Mouse (Mus musculus) erythroblast, adult 5-6 weeks (primary cell): ENCODE results near the gene Kirrel3. TPM values are rescaled to one million over a fixed set of nuclear protein-coding genes. Genes with fewer than 3 reads are reported as not detected.

Experiments
- ATAC-seq: replicated peaks from 2 replicates; pipeline ENCODE4 v1.8.0; 2016; ENCODE audit warnings: moderate number of reproducible peaks, mild to moderate bottlenecking, moderate TSS enrichment, inconsistent platforms; ENCODE audit not compliant: poor library complexity, low FRiP score, severe bottlenecking
- total RNA-seq, 2 experiments: library from RNA; stranded (forward) in 1 of 2; stranded (reverse) in 1 of 2; fragments of 150-400 nt in 1 of 2; fragments of 200-764, 138-1000 nt in 1 of 2; gene quantifications; 2 replicates each; pipeline versions ENCODE4 v1.2.3 to v1.2.4; 2015 to 2017; ENCODE audit warnings: low replicate concordance in 2 of 2

Kirrel3 gene
- total RNA-seq, 2 experiments from 2014 or later = not detected

- no peak for ATAC-seq
Measured at GRCm38 (mm10) chr9:34860934-34861333, 375.2 kb downstream of the Kirrel3 start.

DNA sequence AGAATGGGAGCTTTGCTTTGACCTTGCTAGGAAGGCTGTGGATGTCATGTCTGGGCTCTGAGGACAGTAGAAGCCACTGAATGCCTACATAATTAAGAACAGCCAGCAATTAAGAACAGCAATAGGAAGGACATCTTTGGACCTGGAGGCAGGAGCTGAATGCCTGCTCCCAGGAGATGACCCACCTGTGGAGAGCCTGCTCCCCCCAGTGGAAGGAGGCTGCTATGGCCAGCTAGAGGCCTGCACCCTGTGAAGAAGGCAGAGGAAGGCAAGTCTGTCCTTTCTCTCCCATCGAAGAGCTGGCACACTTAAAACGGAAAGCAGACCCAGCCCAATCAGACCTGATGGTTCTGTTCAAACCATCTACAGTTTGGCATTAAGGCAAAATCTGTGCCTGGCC, 376.1 kb downstream of the Kirrel3 start:
- no peak for ATAC-seq

DNA sequence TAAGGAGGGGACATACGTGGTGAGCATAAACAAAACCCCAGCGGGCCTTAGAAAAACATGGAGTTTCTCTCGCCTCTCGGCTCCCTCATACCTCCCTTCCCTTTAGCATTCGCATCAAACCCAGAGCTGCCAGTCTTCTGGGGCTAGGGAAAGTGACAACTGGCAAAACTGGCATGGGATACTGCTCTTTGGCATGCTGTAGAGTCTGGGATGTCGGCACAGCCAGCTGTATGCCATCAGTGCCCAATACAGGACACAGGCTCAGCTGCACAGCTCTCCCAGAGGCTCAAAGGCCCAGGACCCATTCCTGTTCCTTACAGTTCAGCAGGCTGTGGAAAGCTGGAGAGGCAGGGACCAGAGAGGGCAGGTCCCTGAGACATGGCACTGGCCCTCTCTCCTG, 379.9 kb downstream of the Kirrel3 start:
- no peak for ATAC-seq

GRCm38 (mm10) chr9:34871316-34871966, 385.7 kb downstream of the Kirrel3 start:
- ATAC-seq = no peak

DNA sequence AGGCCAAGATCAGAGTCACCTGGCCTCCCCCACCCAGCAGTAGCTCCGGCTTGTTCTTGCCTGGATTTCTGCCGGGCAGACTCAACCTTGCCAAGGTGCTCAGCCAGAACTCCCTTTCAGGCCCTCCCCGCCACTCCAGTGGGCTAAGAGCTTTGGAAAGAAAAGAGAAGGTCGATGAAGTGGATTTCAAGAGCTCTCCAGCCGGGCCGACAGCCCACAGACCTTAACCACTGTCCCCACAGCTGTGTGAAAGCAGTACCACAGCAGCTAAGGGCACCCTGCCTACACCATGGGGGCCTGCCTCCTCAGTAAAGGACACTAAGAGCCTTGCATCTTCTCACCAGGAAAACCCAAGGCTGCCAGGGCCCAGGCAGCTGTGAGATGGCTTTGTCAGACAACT, 389.5 kb downstream of the Kirrel3 start:
- no peak for ATAC-seq

DNA sequence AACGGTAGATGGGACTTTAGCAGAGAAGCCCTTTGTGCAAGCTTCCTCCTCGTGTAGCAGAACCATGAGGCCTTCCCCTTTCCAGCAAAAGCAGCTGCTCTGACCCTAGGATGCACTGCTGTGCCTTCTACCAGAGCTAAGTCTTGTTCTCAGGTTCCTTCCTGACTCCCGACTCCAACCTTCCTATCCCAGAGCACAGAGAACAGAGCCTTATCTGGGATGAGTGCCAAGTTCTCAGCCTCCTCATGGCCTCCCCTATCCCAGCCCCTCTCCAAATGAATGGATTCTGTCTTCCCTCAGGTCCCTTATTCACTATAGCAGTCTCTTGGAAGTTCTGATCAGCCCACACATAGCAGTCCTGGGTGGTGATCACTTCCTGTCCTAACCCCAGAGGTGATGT, 391.5 kb downstream of the Kirrel3 start:
- no peak for ATAC-seq

GRCm38 (mm10) chr9:34877799-34878198, 392.1 kb downstream of the Kirrel3 start:
- ATAC-seq = no peak

DNA sequence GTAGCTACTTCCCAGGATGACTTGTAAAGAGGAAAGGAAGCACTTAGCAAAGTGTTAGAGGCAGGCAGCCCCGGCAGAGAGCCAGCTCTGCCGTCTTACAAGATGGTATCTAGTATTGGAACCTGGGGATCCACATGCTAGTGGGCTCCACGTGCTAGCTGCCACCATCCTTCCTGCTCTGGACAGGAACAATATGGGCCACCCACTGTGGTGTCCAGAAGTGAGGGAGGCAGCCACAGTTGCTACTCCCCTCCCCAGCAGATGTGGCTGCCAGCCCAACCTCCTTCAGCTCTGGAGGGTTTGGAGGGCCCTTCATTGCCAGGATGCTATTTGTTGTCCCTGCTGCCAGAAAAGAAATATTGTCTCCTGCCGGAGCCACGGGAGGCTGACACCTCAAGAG, 396.1 kb downstream of the Kirrel3 start:
- no peak for ATAC-seq

GRCm38 (mm10) chr9:34882211-34882610, 396.5 kb downstream of the Kirrel3 start:
- ATAC-seq = no peak

DNA sequence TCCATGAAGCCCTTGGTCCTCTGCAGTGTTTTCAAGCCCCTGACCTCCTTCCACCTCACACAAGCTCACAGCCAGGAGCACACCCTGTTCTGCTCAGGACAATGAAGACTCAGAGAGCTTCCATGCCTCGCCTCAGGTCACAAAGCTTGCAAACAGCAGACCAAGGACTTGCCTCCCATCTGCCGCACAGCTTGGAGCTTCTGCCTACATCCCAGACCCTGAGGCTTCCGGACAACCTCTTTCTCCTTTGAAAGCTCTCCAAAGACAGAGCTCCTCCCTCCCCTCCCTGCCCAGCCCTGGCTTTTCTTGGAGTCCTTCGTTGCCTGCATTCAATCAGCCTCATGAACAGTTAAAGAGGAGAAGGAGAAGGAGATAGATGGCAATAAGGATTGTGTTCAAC, 397.4 kb downstream of the Kirrel3 start:
- ATAC-seq = no peak

- ATAC-seq = no peak
Measured at GRCm38 (mm10) chr9:34884325-34884724, 398.6 kb downstream of the Kirrel3 start.

- no peak for ATAC-seq
Measured at GRCm38 (mm10) chr9:34884942-34885341, 399.2 kb downstream of the Kirrel3 start.

- no peak for ATAC-seq
Measured at GRCm38 (mm10) chr9:34886746-34887145, 401.1 kb downstream of the Kirrel3 start.

DNA sequence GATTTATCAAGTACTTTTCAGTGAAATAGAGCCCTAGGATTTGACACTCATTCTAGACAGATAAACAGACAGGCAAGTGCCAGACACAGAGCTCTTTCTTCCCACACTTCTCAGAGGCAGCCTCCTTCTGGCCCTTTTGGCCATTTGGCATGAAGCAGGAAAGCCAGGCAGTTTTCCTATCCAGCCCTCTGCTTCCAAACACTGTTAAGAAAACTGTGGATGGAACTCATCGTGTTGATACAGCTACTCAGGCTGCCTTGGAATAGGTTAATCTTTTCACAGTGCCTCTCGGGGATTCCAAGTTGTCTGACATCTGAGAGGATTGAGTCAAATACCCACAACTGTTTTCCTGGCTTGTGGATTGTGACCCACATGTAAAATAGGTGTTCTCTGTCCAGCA, 401.5 kb downstream of the Kirrel3 start:
- no peak for ATAC-seq

DNA sequence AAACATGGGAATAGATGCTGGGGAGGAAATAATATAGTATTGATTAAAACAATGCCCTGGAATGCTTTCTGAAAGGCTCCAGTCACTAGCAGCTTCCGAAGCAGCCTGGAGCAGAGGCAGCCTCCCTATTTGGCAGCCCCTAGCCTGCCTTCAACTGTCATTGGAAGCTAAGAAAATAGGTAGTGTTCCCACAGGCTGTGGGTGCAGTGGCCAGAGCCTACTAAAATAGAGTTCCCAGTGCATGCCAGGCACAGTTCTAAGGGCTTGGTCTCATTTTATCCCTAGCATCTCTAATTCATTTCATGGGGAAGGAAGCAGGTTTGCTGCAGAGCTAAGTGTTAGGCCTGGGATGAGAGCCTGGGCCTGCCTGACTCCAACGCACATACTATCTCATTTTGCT, 402.6 kb downstream of the Kirrel3 start:
- ATAC-seq = no peak

DNA sequence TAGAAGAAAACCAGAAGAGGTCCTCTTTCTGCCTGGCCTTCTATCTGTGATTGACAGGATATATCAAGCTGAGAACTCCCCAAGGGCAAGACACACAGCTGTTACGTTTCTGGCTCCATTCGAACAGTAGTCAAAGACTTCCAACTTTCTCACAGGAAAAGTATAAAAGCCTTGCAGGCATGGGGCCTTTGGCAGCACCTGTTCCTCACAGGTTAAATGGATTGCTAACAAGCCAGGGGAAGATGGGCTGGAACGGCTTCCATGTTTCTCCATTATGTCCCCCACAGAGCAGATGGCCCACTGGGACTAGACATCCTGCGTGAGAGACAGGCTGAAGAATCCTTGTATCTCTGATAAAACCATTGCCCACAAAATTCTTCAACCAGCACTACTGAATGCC, 415.5 kb downstream of the Kirrel3 start:
- ATAC-seq = no peak

DNA sequence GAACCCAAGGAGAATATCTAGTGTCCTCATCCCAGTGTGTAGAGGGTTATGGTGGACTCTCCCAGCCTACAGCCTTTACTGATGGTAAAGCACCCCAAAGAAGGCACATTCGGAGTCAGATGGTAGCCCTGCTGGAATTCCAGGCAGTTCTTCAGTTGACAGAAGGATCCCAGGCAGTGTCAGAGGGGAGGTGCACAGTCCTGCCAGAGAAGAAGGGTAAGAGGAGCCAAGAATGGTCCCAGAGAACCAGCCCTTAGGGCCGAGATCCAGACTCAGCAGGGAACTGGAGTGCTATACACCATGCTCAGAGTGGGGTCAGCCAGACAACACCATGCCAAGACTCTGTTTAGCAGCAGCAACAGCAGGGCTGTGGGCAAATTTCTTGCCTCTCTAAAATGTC, 416.2 kb downstream of the Kirrel3 start:
- ATAC-seq = no peak

GRCm38 (mm10) chr9:34905164-34905563, 419.5 kb downstream of the Kirrel3 start:
- ATAC-seq = no peak

- no peak for ATAC-seq
Measured at GRCm38 (mm10) chr9:34908040-34908439, 422.3 kb downstream of the Kirrel3 start.

- ATAC-seq = no peak
Measured at GRCm38 (mm10) chr9:34911838-34912237, 426.1 kb downstream of the Kirrel3 start.

- no peak for ATAC-seq
Measured at GRCm38 (mm10) chr9:34912273-34912972, 426.7 kb downstream of the Kirrel3 start.

GRCm38 (mm10) chr9:34912996-34913395, 427.3 kb downstream of the Kirrel3 start:
- no peak for ATAC-seq
